Comparison of ENCODE assay signal across 11 mouse cellular contexts in the genomic region with DNA sequence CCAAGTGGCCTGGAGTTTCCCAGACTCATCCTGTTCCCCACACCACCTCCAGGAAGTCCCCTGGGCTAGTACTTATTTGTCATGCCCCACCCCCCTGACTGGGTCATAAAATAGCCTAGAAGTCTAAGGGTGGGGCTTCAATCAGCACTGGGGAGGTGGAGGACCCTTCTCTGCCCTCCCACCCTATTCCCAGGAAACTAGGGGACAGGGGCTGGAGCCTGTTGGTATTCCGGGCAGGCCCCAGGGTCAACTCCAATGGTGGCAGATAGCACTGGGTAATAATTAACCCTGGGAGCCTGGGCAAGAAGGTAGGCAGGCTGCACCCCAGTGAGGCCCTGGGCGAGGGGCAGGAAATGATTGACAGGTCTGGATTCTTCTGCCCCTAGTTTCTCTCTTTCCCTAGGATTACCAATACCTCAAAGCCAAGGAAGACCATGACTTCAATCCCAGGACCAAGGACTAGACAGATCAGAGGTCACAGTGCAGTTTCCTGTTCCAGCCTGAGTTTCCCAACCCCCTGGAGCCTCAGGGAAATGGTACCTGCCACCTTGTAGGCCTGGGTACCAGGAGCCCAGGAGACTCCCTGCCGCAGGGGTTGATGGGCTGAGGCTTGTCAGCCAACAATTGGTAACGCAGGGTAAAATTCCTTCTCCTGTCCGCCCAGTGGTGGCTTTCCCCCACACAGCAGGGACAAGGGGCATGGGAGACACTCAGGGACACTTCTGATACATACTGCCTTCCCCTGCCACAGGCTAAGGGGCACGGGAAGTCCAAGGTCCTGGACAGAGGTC. TPM values are rescaled to one million over a fixed set of nuclear protein-coding genes. Genes with fewer than 3 reads are reported as not detected.
DNase-seq lines count a peak whose midpoint lies in the region; ATAC-seq and TF ChIP-seq lines count a peak whose summit lies in the region.
"Had no signal": no experiment of that assay in that cellular context is flagged by ENCODE, and none has a peak within 500 bp of the region (broad histone marks: within the 10 kb centered on the region; RNA-seq: fewer than 3 reads in every experiment).

No protein-coding gene starts in this region.

- H3K9me3 ChIP-seq in E14TG2a.4 (ENCODE audit: low read length) = no peaks in the 10 kb centered on the region
- H3K9me3 ChIP-seq in liver, embryonic 14.5 days (ENCODE audit: control insufficient read depth, low read length) = no peaks in the 10 kb centered on the region
- H3K9me3 ChIP-seq: hindbrain, embryonic 15.5 days; neural tube, embryonic 12.5 days had no signal

- peaks cover 81% of the 10 kb centered on the region for H3K36me3 ChIP-seq in E14TG2a.4 (ENCODE audit: insufficient read depth, low read length)
- H3K36me3 ChIP-seq in liver, embryonic 14.5 days (replicated peaks; ENCODE audit: control insufficient read depth, insufficient read depth, low read depth) = no peaks in the 10 kb centered on the region; the same call in 1 of the 2 replicates
- H3K36me3 ChIP-seq: hindbrain, embryonic 15.5 days; neural tube, embryonic 12.5 days had no signal

- intact Hi-C loops in left cerebral cortex, postnatal 4 days (cut with DNase I) = no loop called here

- 0 out of 2 replicates have a peak overlapping the region, but pooled peaks have one; percentile 4 for H3K27ac ChIP-seq in brown adipose tissue, adult 24 weeks (replicated peaks; ENCODE audit: low read depth, low read length)
- H3K27ac ChIP-seq in liver, embryonic 14.5 days = no peak overlapping the region
- H3K27ac ChIP-seq: hindbrain, embryonic 15.5 days; neural tube, embryonic 12.5 days had no signal

- H3K9ac ChIP-seq in liver, embryonic 14.5 days (replicated peaks) = no peak overlapping the region
- H3K9ac ChIP-seq: hindbrain, embryonic 15.5 days; neural tube, embryonic 12.5 days had no signal

- H3K27me3 ChIP-seq in E14TG2a.4 (ENCODE audit: insufficient read depth, low read length) = no peaks in the 10 kb centered on the region
- no peaks in the 10 kb centered on the region for H3K27me3 ChIP-seq in liver, embryonic 14.5 days (ENCODE audit: control insufficient read depth, insufficient read depth, low read length)
- H3K27me3 ChIP-seq: hindbrain, embryonic 15.5 days; neural tube, embryonic 12.5 days had no signal

- peak overlapping the region; percentile 2; the same call in 1 of the 2 replicates for H3K4me3 ChIP-seq in E14TG2a.4 (replicated peaks; ENCODE audit: low read length)
- no peak overlapping the region for H3K4me3 ChIP-seq in brown adipose tissue, adult 24 weeks (ENCODE audit: insufficient read depth, low read depth, low read length)
- no peak overlapping the region for H3K4me3 ChIP-seq in liver, embryonic 14.5 days (ENCODE audit: insufficient read depth in 1 of 2, low read depth in 2 of 2, low read length in 2 of 2)
- H3K4me3 ChIP-seq: hindbrain, embryonic 15.5 days; neural tube, embryonic 12.5 days had no signal

- WGBS in liver, embryonic 14.5 days (ENCODE audit: insufficient replicate concordance) = 51% methylated on average over 6 of the region's 6 CpGs

- peak; percentile 40 for ATAC-seq in liver, embryonic 14.5 days (ENCODE audit: insufficient read depth)

- H3K4me1 ChIP-seq in E14TG2a.4 (replicated peaks; ENCODE audit: low read depth, low read length) = peaks cover 72% of the 10 kb centered on the region
- no peaks in the 10 kb centered on the region for H3K4me1 ChIP-seq in brown adipose tissue, adult 24 weeks (ENCODE audit: control insufficient read depth, insufficient read depth, insufficient read length, low read length)
- peaks cover 0 to 18% of the 10 kb centered on the region in 2 experiments; a peak in 2 of 4 replicates for H3K4me1 ChIP-seq in liver, embryonic 14.5 days (replicated peaks; ENCODE audit: control insufficient read depth in 2 of 2, insufficient read depth in 2 of 2, low read length in 1 of 2)
- H3K4me1 ChIP-seq: hindbrain, embryonic 15.5 days; neural tube, embryonic 12.5 days had no signal

- no peak for TF ChIP-seq EP300 in liver, embryonic 14.5 days (IDR thresholded peaks at IDR 0.05; ENCODE audit: low read depth)

- DNase-seq in kidney, adult 9 months = peak; percentile 90
- DNase-seq in liver, embryonic 14.5 days (ENCODE audit: low read depth in 3 of 3, low spot score in 3 of 3) = no peak
- no peak for DNase-seq in B cell, adult 2 months
- no peak for DNase-seq in layer of hippocampus, adult 9-10 months (ENCODE audit: low spot score)
- DNase-seq in left cerebral cortex, postnatal 4 days = no peak
- DNase-seq: cerebellum, adult 11-12 months had no signal

- H3K4me2 ChIP-seq in liver, embryonic 14.5 days (ENCODE audit: low read depth) = no peak overlapping the region
- H3K4me2 ChIP-seq: hindbrain, embryonic 15.5 days; neural tube, embryonic 12.5 days had no signal

- no peak for TF ChIP-seq CTCF in E14TG2a.4 (conservative IDR thresholded peaks at IDR 0.05; ENCODE audit: low read length)
- TF ChIP-seq CTCF in liver, embryonic 14.5 days (IDR thresholded peaks at IDR 0.05; ENCODE audit: low read depth) = no peak

RNA-seq across cellular contexts. Expression of gene Gm20532, which starts 8.7 kb away (rescaled TPM):
- polyA plus RNA-seq in brown adipose tissue, adult 24 weeks (2012; ENCODE audit: insufficient read depth, insufficient read length, missing spikeins) = not detected in 2 replicates
- polyA plus RNA-seq in liver, embryonic 14.5 days (2012; rRNA removed) = not detected in 2 replicates
- polyA plus RNA-seq in liver, embryonic 14.5 days (2014; fragmentation: Nextera tagmentation; extraction: Ambion mirVana) = not detected in 2 replicates
- not detected for total RNA-seq in left cerebral cortex, postnatal 4 days (2021)
- polyA plus RNA-seq: embryonic facial prominence, embryonic 14.5 days; hindbrain, embryonic 15.5 days; neural tube, embryonic 12.5 days had no signal

RNA-seq across cellular contexts. Expression of gene Agpat2, which starts 9.1 kb away (rescaled TPM):
- 2,029 and 2,407 TPM in 2 replicates for polyA plus RNA-seq in brown adipose tissue, adult 24 weeks (2012; ENCODE audit: insufficient read depth, insufficient read length, missing spikeins)
- polyA plus RNA-seq in liver, embryonic 14.5 days (2012; rRNA removed) = 27.2 and 29.8 TPM in 2 replicates
- polyA plus RNA-seq in liver, embryonic 14.5 days (2014; fragmentation: Nextera tagmentation; extraction: Ambion mirVana) = 31.4 and 32.8 TPM in 2 replicates
- total RNA-seq in left cerebral cortex, postnatal 4 days (2021) = 1 to 10 TPM; 2.8 to 3.9 TPM

RNA-seq across cellular contexts. Expression of gene Egfl7, which starts 15.3 kb away (rescaled TPM):
- 75.5 and 80.4 TPM in 2 replicates for polyA plus RNA-seq in brown adipose tissue, adult 24 weeks (2012; ENCODE audit: insufficient read depth, insufficient read length, missing spikeins)
- 61.7 and 68.0 TPM in 2 replicates for polyA plus RNA-seq in liver, embryonic 14.5 days (2012; rRNA removed)
- 46.8 and 47.6 TPM in 2 replicates for polyA plus RNA-seq in liver, embryonic 14.5 days (2014; fragmentation: Nextera tagmentation; extraction: Ambion mirVana)
- total RNA-seq in left cerebral cortex, postnatal 4 days (2021) = 10 to 100 TPM; 73.0 to 78.3 TPM

RNA-seq across cellular contexts. Expression of gene Fam69b, which starts 33.1 kb away (rescaled TPM):
- 24.4 and 49.4 TPM in 2 replicates for polyA plus RNA-seq in brown adipose tissue, adult 24 weeks (2012; ENCODE audit: insufficient read depth, insufficient read length, missing spikeins)
- polyA plus RNA-seq in liver, embryonic 14.5 days (2012; rRNA removed) = 0.78 and 0.94 TPM in 2 replicates
- 0.70 and 0.78 TPM in 2 replicates for polyA plus RNA-seq in liver, embryonic 14.5 days (2014; fragmentation: Nextera tagmentation; extraction: Ambion mirVana)
- 10 to 100 TPM; 81.8 to 85.1 TPM for total RNA-seq in left cerebral cortex, postnatal 4 days (2021)

Comparison
In these comparisons a context has a peak if more than half of its experiments do, and no peak if none do; other contexts are left out.
1. RNA of gene Agpat2, which starts 9.1 kb away (polyA plus RNA-seq): 2,029 to 2,407 TPM in brown adipose tissue, adult 24 weeks; 27.2 to 32.8 TPM in liver, embryonic 14.5 days; every median in the first group is over 10 times any median in the second.